Mouse (Mus musculus) kidney, adult 9 months (tissue): ENCODE results near the gene Vmn1r188.
"Not testable (repeated sequence)": the region's sequence is repeated elsewhere in the genome, so short reads cannot be mapped to it uniquely, and the experiment has no call there.

Experiments used
- DNase-seq: peaks from one replicate; pipeline ENCODE4 v3.0.0; 2022

Gene Vmn1r188

GRCm38 (mm10) chr13:22084140-22084539, at the start of gene Vmn1r188:
TSS of gene Vmn1r188 (plus strand) at chr13:22084440.
- not testable (repeated sequence) for DNase-seq

- peak; percentile 84 for DNase-seq
Observed at GRCm38 (mm10) chr13:22034443-22035266, 49.6 kb upstream of the Vmn1r188 start.

GRCm38 (mm10) chr13:22035267-22036148, 48.7 kb upstream of the Vmn1r188 start, which contains the start of the genes Hist1h2ah and Hist1h2bk:
TSS of gene Hist1h2ah (minus strand) at chr13:22035568.
TSS of gene Hist1h2bk (plus strand) at chr13:22035870.
- peak; percentile 94 for DNase-seq

DNA sequence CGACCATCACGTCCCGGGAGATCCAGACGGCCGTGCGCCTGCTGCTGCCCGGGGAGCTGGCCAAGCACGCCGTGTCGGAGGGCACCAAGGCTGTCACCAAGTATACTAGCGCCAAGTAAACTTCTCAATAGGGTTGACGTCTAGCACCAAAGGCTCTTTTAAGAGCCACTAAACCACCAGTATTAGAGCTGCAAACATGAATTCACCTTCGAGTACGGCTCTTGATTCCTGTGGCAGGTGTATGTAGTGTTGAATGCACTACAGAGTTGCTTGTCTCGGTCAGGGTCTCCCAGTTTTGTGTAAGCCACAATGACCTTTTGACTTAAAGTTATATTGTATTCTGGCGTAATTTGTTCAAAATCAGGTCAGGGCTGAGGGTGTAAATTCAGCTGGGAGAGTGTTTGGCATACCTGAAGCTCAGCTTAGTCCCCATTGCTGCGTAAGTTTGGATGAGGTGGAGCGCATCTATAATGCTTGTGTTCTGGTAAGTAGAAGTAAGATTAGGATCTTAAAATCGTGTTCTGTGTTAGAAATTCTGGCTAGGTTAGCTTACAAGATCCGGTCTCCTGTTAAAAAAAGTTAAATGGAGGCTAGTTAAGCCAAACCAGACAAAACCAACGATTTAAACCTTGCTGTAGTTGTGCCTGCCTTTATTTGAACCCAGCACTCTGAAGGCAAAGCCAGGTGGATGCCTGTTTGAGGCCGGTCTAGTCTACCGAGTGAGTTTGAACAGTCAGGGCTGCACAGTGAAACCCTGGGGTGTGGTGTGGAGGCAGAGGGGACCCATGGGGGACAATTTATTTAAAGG, 47.9 kb upstream of the Vmn1r188 start:
- no peak for DNase-seq

DNA sequence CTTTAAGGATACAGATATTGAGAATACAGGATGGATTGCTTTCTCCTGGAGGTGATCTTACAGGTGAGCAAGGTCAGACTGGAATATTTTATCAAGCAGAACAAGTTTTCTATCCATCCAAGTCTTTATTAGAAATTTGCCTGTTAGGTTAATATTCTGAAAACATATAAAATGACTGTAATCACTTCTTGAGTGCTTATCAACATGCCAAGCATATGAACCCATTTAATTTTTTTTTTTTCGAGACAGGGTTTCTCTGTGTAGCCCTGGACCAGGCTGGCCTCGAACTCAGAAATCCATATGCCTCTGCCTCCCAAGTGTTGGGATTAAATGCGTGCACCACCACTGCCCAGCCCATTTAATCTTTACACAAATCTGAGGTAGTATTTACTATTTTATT, 47.3 kb upstream of the Vmn1r188 start:
- no peak for DNase-seq

DNA sequence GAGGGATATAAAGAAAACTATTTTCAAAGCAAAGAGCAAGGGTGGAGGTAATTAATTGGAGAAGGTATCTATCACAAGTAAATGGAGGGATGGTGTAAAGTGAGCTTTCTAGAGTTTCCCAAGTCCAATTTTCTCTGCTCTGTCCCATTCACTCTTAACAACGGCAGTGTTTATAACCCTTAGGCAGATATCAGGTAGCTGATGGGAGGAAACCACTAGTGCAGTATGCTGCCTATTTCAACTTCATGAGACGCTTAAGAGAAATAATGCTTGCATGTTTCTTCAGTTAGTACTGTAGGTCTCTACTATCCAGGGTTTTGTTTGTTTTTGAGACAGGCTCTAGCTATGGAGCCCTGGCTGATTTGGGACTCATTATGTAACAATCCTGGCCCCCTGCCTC, 46.8 kb upstream of the Vmn1r188 start:
- no peak for DNase-seq

- no peak for DNase-seq
Observed at GRCm38 (mm10) chr13:22039364-22039763, 44.9 kb upstream of the Vmn1r188 start.

- no peak for DNase-seq
Observed at GRCm38 (mm10) chr13:22039951-22040463, 44.2 kb upstream of the Vmn1r188 start.

GRCm38 (mm10) chr13:22040464-22041141, 43.6 kb upstream of the Vmn1r188 start:
- DNase-seq: no peak

- DNase-seq: peak; percentile 95
Observed at GRCm38 (mm10) chr13:22041142-22041536, 43.1 kb upstream of the Vmn1r188 start, which contains the start of gene Hist1h4i. TSS of gene Hist1h4i (minus strand) at chr13:22041362.

DNA sequence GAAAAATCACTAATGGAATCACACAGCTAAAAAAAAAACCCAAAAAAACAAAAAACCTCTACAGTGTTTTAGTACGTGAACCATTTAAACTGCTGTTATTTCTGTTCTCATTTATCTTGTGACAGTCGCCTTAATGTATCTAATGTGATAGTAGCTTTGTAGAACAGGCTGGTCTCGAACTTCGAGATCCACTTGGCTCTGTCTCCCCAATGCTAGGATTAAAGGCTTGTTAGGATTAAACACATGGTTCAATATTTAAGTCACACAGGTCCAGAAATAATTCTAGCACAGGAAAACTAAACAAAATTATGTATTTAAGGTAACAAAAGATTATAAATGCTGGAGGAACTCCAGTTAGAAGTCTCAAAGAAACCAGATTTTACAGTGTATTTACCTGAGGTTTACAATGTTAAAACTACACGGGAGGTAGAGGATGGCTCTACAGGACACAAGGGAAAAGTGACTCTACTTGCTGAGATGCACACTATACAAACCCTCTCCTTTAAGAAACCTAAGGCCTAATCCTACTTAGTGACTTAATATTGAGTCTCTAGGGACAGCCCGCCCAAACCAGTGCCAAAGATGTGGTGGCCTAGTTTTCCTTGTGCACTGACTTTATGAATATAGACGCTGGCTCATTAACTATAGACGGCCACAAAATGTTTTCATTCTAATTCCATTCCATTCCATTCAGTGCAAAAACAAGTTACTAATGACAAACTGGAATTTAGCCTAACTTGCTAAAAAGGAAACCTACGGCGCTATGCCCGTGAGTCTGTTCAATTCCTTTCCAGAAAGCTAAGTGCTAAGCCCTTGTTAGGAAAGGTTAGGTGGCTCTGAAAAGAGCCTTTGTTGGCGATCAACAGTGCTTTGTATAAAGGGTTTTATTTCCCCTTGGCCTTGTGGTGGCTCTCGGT, 42.3 kb upstream of the Vmn1r188 start:
- DNase-seq: no peak

- DNase-seq: peak; percentile 97
Observed at GRCm38 (mm10) chr13:22042568-22043502, 41.4 kb upstream of the Vmn1r188 start, which contains the start of the genes Hist1h2ag and Hist1h2bj. TSS of gene Hist1h2ag (minus strand) at chr13:22042944. TSS of gene Hist1h2bj (plus strand) at chr13:22043214.

GRCm38 (mm10) chr13:22043503-22044431, 40.5 kb upstream of the Vmn1r188 start:
- DNase-seq: peak; percentile 73

- no peak for DNase-seq
Observed at GRCm38 (mm10) chr13:22044432-22045155, 39.6 kb upstream of the Vmn1r188 start.

DNA sequence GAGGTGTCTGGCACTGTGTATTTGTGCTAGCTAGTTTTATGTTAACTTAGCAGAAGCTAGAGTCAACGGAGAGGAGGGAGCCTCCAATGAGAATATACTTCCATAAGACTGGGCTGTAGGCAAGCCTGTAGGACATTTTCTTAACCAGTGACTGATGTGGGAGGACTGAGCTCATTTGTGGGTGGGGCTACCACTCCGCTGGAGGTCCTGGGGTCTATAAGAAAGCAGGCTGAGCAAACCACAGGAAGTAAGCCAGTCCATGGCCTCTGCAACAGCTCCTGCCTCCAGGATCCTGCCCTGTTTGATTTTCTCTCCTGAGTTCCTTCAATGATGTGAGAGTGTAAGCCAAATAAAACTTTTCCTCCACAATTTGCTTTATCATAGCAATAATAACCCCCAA, 38.9 kb upstream of the Vmn1r188 start:
- DNase-seq: no peak

DNA sequence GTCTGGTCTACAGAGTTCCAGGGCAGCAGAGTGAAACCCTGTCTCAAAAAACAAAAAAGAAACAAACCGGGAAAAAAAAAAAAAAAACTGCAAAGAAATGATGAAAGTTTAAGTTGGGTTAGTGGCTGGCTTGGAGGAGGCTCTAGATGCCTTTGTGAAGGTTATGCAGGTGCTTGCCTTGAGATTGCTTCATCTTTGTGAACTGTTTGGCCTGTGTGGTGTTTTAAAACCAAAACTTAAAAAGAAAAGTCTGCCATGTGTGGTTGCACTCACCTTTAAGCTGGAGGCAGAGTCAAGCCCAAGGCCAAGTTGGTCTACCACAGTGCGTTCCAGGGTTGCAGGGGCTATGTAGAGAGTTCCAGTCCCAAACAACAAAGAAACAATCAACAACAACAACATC, 35.2 kb upstream of the Vmn1r188 start:
- DNase-seq: no peak

DNA sequence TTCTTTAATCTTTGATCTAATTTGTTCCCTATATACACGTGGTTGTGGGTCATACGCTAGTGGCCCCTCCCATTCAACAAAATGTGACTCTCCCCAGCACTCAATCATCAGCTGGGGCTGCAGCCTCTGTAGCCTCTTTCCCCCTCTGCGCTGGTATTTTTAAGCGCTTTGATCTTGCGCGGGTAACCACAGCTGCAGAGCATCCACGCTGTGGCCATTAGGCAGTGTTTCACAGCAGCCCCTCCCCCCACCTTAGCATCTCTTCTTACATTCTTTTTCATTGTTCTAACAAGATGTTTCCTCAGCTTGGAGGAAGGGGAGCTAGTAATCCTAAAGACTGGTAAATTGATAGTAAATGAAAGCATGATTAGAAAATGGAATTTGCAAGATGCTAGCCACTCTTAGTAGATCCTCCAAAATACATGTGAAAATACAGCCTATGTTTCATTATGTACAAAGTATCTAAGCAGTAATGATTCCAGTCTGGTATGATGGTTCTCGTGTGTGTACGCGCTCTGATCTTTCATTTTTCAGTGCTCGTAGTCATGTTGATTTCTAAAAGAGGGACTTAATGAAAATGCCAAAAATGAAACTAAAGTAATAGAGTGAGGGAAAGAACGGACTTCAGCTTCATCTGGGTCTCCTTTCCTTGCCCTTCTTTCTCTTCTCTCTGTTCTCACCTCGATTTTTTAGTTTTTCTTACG, 34.4 kb upstream of the Vmn1r188 start:
- DNase-seq: no peak
